Mouse (Mus musculus) heart, embryonic 11.5 days (tissue): ENCODE data around the gene Rexo5. TPM values are rescaled to one million over a fixed set of nuclear protein-coding genes. Genes with fewer than 3 reads are reported as not detected.

Experiments used
- ATAC-seq: fragments of 200-750 bp; cut with Nextera tagmentation; replicated peaks from 2 replicates; pipeline ENCODE4 v1.8.0; 2017; ENCODE audit warnings: moderate library complexity; ENCODE audit not compliant: insufficient number of reproducible peaks, low FRiP score, low TSS enrichment
- H3K27ac ChIP-seq: fragments of 300-500 bp; sonication (generic); 2 replicates; pipeline ENCODE4 v1.5.1; 2014; ENCODE audit warnings: mild to moderate bottlenecking, low read depth, low read length
- H3K27me3 ChIP-seq: fragments of 300-500 bp; sonication (generic); 2 replicates; pipeline ENCODE4 v1.6.1; 2014; ENCODE audit warnings: mild to moderate bottlenecking, low read length, mixed read lengths; ENCODE audit not compliant: control insufficient read depth, insufficient read depth
- H3K36me3 ChIP-seq: fragments of 300-500 bp; sonication (generic); 2 replicates; pipeline ENCODE4 v1.6.1; 2014; ENCODE audit warnings: mild to moderate bottlenecking, low read length, moderate library complexity, mixed read lengths; ENCODE audit not compliant: control insufficient read depth, insufficient read depth
- H3K4me1 ChIP-seq: fragments of 300-500 bp; sonication (generic); 2 replicates; pipeline ENCODE4 v1.6.1; 2014; ENCODE audit warnings: low read length; ENCODE audit not compliant: control insufficient read depth, insufficient read depth
- H3K4me2 ChIP-seq: fragments of 300-500 bp; sonication (generic); 2 replicates; pipeline ENCODE4 v1.6.1; 2014; ENCODE audit warnings: mild to moderate bottlenecking, moderate library complexity
- H3K4me3 ChIP-seq: fragments of 300-500 bp; sonication (generic); 2 replicates; pipeline ENCODE4 v1.5.1; 2014; ENCODE audit warnings: low read depth, low read length
- H3K9ac ChIP-seq: fragments of 300-500 bp; sonication (generic); 2 replicates; pipeline ENCODE4 v1.6.1; 2014; ENCODE audit warnings: mild to moderate bottlenecking, low read depth, low read length, moderate library complexity
- H3K9me3 ChIP-seq: fragments of 300-500 bp; sonication (generic); replicated peaks from 2 replicates; pipeline ENCODE4 v1.6.1; 2016; ENCODE audit warnings: low read length; ENCODE audit not compliant: control insufficient read depth
- WGBS: fragments of 180-500 bp; shearing (Covaris S2); extraction: QIAGEN DNeasy Blood & Tissue Kit; methylation state at CpG from one replicate; pipeline ENCODE4 v1.1.7; 2014; ENCODE audit not compliant: insufficient replicate concordance; 5-methylcytosine and 5-hydroxymethylcytosine counted together
- polyA plus RNA-seq: library from polyadenylated mRNA; unstranded; fragments of >200 nt; fragmentation: Nextera tagmentation; extraction: Ambion mirVana; gene quantifications from 2 replicates; pipeline ENCODE4 v1.2.1, GENCODE M21; 2014

The Rexo5 gene
- polyA plus RNA-seq, 1 experiment from 2014 or later: 19.0 TPM

DNA sequence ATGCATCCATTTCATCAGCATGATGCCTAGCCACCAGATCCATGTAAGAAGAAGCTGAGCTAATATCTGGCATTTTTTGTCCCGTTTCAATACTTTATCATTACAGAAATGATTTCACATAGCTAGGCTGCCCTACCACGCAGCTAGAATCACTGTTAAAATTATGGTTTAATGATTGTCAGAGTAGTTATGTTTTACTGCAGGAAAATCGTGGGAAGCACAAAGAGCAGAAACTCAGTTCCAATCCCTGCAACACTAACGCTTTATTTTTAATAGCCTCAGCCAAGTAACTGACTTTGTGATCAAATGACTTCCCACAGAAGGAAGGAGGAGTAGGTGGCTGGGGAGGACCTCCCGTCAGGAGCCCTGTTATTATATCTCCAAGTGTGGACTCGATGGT lies 26.8 kb upstream of the Rexo5 start:
- 77% methylated on average over 6 of the region's 6 CpGs for WGBS
- ATAC-seq: no peak
- Histone ChIP-seq H3K4me3 (no peak overlapping the region), H3K9me3 (no peaks in the 10 kb centered on the region), H3K4me2 (no peak overlapping the region), H3K36me3 (no peaks in the 10 kb centered on the region), H3K9ac (no peak overlapping the region), H3K27me3 (no peaks in the 10 kb centered on the region), H3K27ac (no peak overlapping the region), H3K4me1 (no peaks in the 10 kb centered on the region)

DNA sequence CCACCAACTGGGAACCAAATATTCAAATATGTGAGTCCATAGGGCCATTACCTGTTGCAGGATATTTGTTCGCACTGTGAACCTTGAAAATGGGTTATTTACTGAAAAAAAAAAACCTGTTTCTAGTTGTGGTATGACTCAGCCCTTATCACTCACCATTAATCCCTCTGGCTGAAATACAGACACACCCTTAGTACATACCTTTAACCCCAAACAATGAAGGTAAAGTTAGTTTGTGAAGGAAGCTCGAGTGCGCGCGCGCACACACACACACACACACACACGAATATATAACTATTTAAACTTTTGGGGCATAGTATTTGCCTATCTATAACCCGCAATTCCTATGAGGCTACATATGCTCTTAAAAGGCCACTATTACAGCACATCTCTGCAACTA lies 23.9 kb upstream of the Rexo5 start:
- no peaks in the 10 kb centered on the region for H3K9me3 ChIP-seq
- H3K4me2 ChIP-seq: no peak overlapping the region
- WGBS: 92% methylated on average over 8 of the region's 8 CpGs
- H3K27ac ChIP-seq: no peak overlapping the region
- H3K27me3 ChIP-seq: no peaks in the 10 kb centered on the region
- H3K4me1 ChIP-seq: no peaks in the 10 kb centered on the region
- H3K4me3 ChIP-seq: no peak overlapping the region
- H3K36me3 ChIP-seq: no peaks in the 10 kb centered on the region
- H3K9ac ChIP-seq: no peak overlapping the region
- no peak for ATAC-seq

DNA sequence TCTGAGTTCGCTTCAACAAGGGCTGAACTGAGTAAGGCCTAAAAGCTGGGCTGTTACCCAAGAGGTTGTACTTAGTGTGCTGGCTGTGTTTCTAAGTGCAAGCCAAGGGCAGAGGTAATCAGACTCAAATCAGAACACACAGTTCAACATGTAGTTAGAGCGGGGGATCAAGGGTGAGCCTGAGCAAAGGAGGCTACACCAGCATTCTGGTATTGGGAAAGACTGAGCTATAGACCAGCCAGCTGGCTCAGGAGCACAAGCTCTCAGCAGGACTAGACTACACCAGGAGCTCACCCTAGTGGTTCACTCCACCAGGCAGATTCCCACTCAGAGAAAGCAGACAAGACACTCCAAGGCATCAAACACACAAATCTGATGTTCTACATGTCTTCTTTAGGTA lies 10.4 kb upstream of the Rexo5 start:
- Histone ChIP-seq H3K9me3 (no peaks in the 10 kb centered on the region), H3K27ac (no peak overlapping the region), H3K36me3 (peaks cover 10% of the 10 kb centered on the region; the same call in 1 of the 2 replicates), H3K9ac (no peak overlapping the region), H3K4me2 (no peak overlapping the region), H3K4me3 (no peak overlapping the region), H3K27me3 (no peaks in the 10 kb centered on the region), H3K4me1 (no peaks in the 10 kb centered on the region)
- WGBS: 93% methylated on average over 2 of the region's 2 CpGs
- no peak for ATAC-seq

DNA sequence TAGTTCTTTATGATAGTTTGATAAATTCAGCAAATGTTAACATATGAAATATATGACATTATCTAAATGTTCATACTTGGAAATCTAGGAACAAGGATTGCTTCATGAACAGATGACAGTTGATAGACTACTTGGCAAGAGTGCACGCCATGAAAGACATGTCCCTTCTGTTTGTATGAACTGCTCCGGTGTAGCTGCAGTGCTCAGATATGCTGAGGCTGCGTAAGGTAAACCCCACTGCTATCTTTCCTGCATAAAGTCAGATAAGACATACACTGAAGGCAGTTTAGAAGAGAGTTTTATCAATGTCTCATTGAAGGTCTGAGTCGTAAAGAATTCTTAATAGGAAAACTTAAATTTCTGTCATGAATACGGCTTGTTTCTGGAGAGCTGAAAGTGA lies 8.9 kb upstream of the Rexo5 start:
- Histone ChIP-seq H3K4me3 (no peak overlapping the region), H3K27ac (no peak overlapping the region), H3K4me1 (no peaks in the 10 kb centered on the region), H3K9me3 (no peaks in the 10 kb centered on the region), H3K9ac (no peak overlapping the region), H3K27me3 (no peaks in the 10 kb centered on the region), H3K4me2 (no peak overlapping the region), H3K36me3 (peaks cover 16% of the 10 kb centered on the region)
- no peak for ATAC-seq
- 79% methylated on average over 5 of the region's 5 CpGs for WGBS

DNA sequence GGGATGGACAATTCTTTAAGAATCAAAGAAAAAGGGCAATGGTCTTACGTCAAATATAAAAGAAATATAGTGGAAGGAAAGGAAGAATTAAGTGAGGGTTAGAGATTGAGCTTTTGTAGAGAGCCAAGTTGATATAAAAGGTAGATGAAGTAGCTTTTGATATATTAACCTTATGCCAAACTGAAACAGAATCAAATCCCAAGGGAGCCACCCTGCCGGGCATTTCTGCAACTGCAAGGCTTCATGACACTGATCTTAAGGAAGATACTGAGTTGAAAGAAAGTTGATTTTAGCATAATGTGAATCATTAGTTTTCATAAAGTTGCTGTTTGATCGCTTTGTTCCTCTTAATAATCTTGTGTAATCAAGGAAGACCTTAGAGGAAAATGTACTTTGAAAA lies 4.8 kb upstream of the Rexo5 start:
- ATAC-seq: no peak
- WGBS: 86% methylated on average over 3 of the region's 3 CpGs
- H3K27me3 ChIP-seq: no peaks in the 10 kb centered on the region
- peaks cover 18% of the 10 kb centered on the region for H3K36me3 ChIP-seq
- no peak overlapping the region for H3K9ac ChIP-seq
- no peak overlapping the region for H3K4me2 ChIP-seq
- H3K27ac ChIP-seq: no peak overlapping the region
- H3K4me1 ChIP-seq: no peaks in the 10 kb centered on the region
- H3K9me3 ChIP-seq: no peaks in the 10 kb centered on the region
- no peak overlapping the region for H3K4me3 ChIP-seq

DNA sequence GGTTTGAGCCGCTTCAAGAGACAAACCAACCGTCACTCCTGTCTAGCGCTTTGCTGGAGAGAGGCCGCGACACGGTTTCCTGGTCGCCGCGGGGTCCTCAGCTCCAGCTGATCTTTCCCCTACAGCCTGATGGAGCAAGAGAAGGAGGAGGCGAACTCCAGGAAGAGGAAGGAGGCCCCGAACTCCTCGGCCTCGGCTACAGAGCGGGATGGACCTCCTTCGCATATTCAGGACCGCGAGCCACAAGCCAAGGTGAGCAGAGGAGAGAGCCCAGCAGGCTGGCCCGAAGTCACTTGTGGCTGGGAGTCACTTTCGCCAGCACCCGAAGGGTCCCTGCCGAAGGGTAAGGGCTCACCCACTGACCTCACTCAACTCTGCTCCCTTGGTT lies 439 bp downstream of the Rexo5 start:
- H3K4me1 ChIP-seq: no peaks in the 10 kb centered on the region
- peak overlapping the region; percentile 69 for H3K4me2 ChIP-seq
- no peaks in the 10 kb centered on the region for H3K27me3 ChIP-seq
- peak overlapping the region; percentile 86 for H3K4me3 ChIP-seq
- peak; percentile 71 for ATAC-seq
- H3K9ac ChIP-seq: peak overlapping the region; percentile 89
- H3K36me3 ChIP-seq: peaks cover 8% of the 10 kb centered on the region
- no peaks in the 10 kb centered on the region for H3K9me3 ChIP-seq
- 0% methylated on average over 21 of the region's 21 CpGs for WGBS
- H3K27ac ChIP-seq: peak overlapping the region; percentile 85

DNA sequence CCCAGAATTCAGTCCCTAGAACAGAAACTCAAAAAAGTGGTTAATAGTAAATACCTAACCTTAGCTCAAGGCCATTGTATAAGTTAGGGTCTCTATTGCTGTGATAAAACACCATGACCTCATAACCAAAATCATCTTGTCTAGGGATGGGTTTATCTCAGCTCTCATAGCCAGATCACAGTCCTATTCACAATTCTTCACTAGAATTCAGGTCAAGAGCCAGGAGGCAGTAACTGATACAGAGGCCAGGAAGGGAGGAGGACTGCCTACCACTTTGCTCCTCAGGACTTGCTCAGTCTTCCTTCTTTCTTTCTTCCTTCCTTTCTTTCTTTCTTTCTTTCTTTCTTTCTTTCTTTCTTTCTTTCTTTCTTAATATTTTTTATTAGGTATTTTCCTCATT lies 1.5 kb downstream of the Rexo5 start:
- Histone ChIP-seq H3K36me3 (no peaks in the 10 kb centered on the region), H3K9ac (peak overlapping the region; percentile 16; the same call in 1 of the 2 replicates), H3K27me3 (no peaks in the 10 kb centered on the region), H3K4me2 (peak overlapping the region; percentile 47), H3K4me3 (peak overlapping the region; percentile 21), H3K4me1 (no peaks in the 10 kb centered on the region), H3K9me3 (no peaks in the 10 kb centered on the region), H3K27ac (no peak overlapping the region)
- ATAC-seq: no peak

DNA sequence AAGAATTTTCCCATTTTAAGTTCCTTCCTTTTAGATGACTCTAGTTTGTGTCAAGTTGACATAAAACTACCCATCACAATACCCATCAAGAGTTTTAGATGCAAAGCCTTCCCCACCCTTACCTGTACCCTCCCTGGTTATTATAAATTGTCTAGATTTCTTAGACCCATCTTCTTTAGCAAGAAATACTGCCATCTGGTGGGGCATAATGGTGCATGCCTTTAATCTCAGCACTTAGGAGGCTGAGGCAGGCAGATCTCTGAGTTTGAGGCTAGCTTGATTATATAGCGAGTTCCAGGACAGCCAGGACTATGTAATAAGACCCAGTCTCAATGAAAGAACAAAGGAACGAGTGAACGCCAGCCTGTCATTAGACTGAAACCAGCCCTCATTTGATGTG lies 6.7 kb downstream of the Rexo5 start:
- Histone ChIP-seq H3K4me1 (no peaks in the 10 kb centered on the region), H3K4me2 (no peak overlapping the region), H3K27ac (no peak overlapping the region), H3K9ac (no peak overlapping the region), H3K36me3 (0 out of 2 replicates have a peak, but pooled peaks cover under 1% of the 10 kb centered on the region), H3K27me3 (no peaks in the 10 kb centered on the region), H3K9me3 (no peaks in the 10 kb centered on the region), H3K4me3 (no peak overlapping the region)
- 91% methylated on average over 3 of the region's 3 CpGs for WGBS
- no peak for ATAC-seq

DNA sequence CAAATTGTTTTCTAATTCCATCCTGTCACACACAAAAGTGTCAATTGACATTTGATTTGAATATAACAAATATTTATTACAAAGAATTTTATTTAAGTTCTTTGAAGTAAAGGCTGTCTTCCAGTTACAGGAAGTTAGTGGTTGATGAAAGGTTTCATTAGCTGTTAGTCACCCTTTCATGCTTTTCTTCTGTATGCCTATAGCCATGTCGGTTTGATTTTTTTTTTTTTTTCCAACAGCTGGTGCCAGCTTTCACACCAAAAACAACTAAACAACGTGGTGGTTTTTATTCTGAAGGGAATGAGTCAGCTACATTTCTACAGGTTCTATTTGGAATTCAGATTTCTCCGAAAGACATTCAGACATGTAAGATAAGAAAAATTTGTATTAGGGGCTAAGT lies 7.2 kb downstream of the Rexo5 start:
- H3K4me1 ChIP-seq: no peaks in the 10 kb centered on the region
- no peak overlapping the region for H3K4me3 ChIP-seq
- no peak overlapping the region for H3K9ac ChIP-seq
- no peak for ATAC-seq
- no peak overlapping the region for H3K27ac ChIP-seq
- 85% methylated on average over 3 of the region's 3 CpGs for WGBS
- H3K27me3 ChIP-seq: no peaks in the 10 kb centered on the region
- no peaks in the 10 kb centered on the region for H3K9me3 ChIP-seq
- no peak overlapping the region for H3K4me2 ChIP-seq
- 0 out of 2 replicates have a peak, but pooled peaks cover 3% of the 10 kb centered on the region for H3K36me3 ChIP-seq
